ENCODE assay signal across 29 mouse cellular contexts in the genomic region with DNA sequence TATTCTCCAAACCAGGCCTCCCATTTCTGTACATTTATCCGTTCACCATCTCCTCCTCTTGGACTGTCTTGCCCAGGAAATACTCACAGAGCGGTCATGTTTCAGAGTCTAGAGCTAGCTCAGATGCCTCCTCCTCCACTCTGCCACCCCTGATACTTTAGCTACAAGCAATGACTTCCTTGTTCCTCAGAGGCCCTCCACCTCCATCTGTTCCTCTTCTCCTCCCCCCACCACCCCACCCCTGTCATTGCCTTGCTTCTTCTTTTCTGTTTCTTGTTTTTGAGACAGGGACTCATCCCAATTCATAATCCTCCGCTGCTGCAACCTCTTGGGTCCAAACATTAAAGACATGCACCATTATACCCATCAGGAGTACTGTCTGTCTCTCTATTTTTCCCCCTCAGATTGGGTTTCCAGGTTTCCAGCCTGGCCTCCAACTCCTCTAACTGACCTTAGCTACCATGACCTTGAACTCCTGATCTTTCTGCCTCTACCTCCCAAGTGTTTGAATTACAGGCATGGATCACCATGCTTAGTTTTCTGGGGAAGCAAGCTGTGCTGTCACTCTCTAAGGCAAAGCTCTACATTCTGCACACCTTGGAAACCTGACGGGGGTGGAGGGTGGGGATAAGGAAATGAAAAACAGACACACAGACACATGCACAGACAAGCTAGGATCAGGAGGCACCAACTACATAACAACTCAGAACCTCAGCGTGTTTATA. TPM values are rescaled to one million over a fixed set of nuclear protein-coding genes. Genes with fewer than 3 reads are reported as not detected.
DNase-seq lines count a peak whose midpoint lies in the region; ATAC-seq and TF ChIP-seq lines count a peak whose summit lies in the region.
"Had no signal": no experiment of that assay in that cellular context is flagged by ENCODE, and none has a peak within 500 bp of the region (broad histone marks: within the 10 kb centered on the region; RNA-seq: fewer than 3 reads in every experiment).

No protein-coding gene starts in this region.

- ATAC-seq in G1E (ENCODE audit: extremely low read depth, insufficient number of reproducible peaks, low FRiP score, poor library complexity, severe bottlenecking) = no peak
- ATAC-seq in common myeloid progenitor, adult 5-6 weeks (replicated peaks; ENCODE audit: low read depth, poor library complexity, severe bottlenecking) = peak; percentile 79
- peak; percentile 89 for ATAC-seq in monocyte, adult 5-6 weeks (replicated peaks; ENCODE audit: insufficient number of reproducible peaks, low FRiP score, low TSS enrichment, poor library complexity, severe bottlenecking)
- no peak for ATAC-seq in forebrain, embryonic 15.5 days (replicated peaks)
- ATAC-seq: activated CD4-positive, CD25-positive, alpha-beta regulatory T cell, adult 4 months; CD4-positive, CD25-positive, alpha-beta regulatory T cell, adult 4 months; intestine, embryonic 15.5 days; Patski had no signal

- H3K9ac ChIP-seq in heart, adult 2 months (ENCODE audit: low read depth, low read length) = no peak overlapping the region
- H3K9ac ChIP-seq in forebrain, embryonic 15.5 days (replicated peaks) = no peak overlapping the region
- H3K9ac ChIP-seq: embryonic facial prominence, embryonic 15.5 days; hindbrain, embryonic 14.5 days; intestine, embryonic 15.5 days; limb, embryonic 12.5 days; liver, embryonic 14.5 days had no signal

- H3K4me3 ChIP-seq in heart, adult 2 months = no peak overlapping the region
- no peak overlapping the region for H3K4me3 ChIP-seq in G1E (ENCODE audit: low read depth, low read length)
- H3K4me3 ChIP-seq in forebrain, embryonic 15.5 days = no peak overlapping the region
- H3K4me3 ChIP-seq: embryonic facial prominence, embryonic 15.5 days; forebrain, embryonic 10.5 days; intestine, embryonic 15.5 days; limb, embryonic 12.5 days; midbrain, embryonic 10.5 days had no signal

- H3K9me3 ChIP-seq in G1E (replicated peaks) = no peaks in the 10 kb centered on the region
- H3K9me3 ChIP-seq in forebrain, embryonic 15.5 days = no peaks in the 10 kb centered on the region
- H3K9me3 ChIP-seq: embryonic facial prominence, embryonic 15.5 days; forebrain, embryonic 10.5 days; intestine, embryonic 15.5 days; limb, embryonic 12.5 days; midbrain, embryonic 10.5 days had no signal

- no peak overlapping the region for H3K4me2 ChIP-seq in forebrain, embryonic 15.5 days (replicated peaks)
- H3K4me2 ChIP-seq: embryonic facial prominence, embryonic 15.5 days; heart, embryonic 11.5 days; hindbrain, embryonic 14.5 days; intestine, embryonic 15.5 days; limb, embryonic 12.5 days had no signal

- no peaks in the 10 kb centered on the region for H3K36me3 ChIP-seq in heart, adult 2 months (ENCODE audit: control insufficient read depth, insufficient read depth, low read length)
- H3K36me3 ChIP-seq in G1E (replicated peaks) = no peaks in the 10 kb centered on the region
- H3K36me3 ChIP-seq in forebrain, embryonic 15.5 days = no peaks in the 10 kb centered on the region
- H3K36me3 ChIP-seq: embryonic facial prominence, embryonic 15.5 days; forebrain, embryonic 10.5 days; intestine, embryonic 15.5 days; limb, embryonic 12.5 days; midbrain, embryonic 10.5 days had no signal

- no peak overlapping the region for H3K27ac ChIP-seq in heart, adult 2 months
- no peak overlapping the region for H3K27ac ChIP-seq in forebrain, embryonic 15.5 days (replicated peaks)
- H3K27ac ChIP-seq: embryonic facial prominence, embryonic 15.5 days; forebrain, embryonic 10.5 days; hindbrain, embryonic 14.5 days; intestine, embryonic 15.5 days; limb, embryonic 12.5 days; liver, embryonic 14.5 days; midbrain, embryonic 10.5 days had no signal

- H3K4me1 ChIP-seq in heart, adult 2 months (ENCODE audit: control insufficient read depth, insufficient read depth, low read length) = no peaks in the 10 kb centered on the region
- peaks cover 28% of the 10 kb centered on the region for H3K4me1 ChIP-seq in G1E (ENCODE audit: insufficient read depth, low read depth, low read length)
- H3K4me1 ChIP-seq in forebrain, embryonic 15.5 days = no peaks in the 10 kb centered on the region

- no peaks in the 10 kb centered on the region for H3K27me3 ChIP-seq in heart, adult 2 months (ENCODE audit: control insufficient read depth, insufficient read depth, low read length)
- H3K27me3 ChIP-seq in G1E (ENCODE audit: insufficient read depth, low read length) = peaks cover 12% of the 10 kb centered on the region
- no peaks in the 10 kb centered on the region for H3K27me3 ChIP-seq in forebrain, embryonic 15.5 days
- H3K27me3 ChIP-seq: embryonic facial prominence, embryonic 15.5 days; intestine, embryonic 15.5 days; limb, embryonic 12.5 days; Patski had no signal

- WGBS in heart, adult 2 months = 77% methylated on average over 5 of the region's 5 CpGs
- 81% methylated on average over 5 of the region's 5 CpGs for WGBS in forebrain, embryonic 15.5 days

- TF ChIP-seq CTCF in heart, adult 2 months (IDR thresholded peaks at IDR 0.05) = no peak
- TF ChIP-seq CTCF in G1E (IDR thresholded peaks at IDR 0.05; ENCODE audit: low read depth, low read length) = no peak

- no peak for TF ChIP-seq EP300 in heart, adult 2 months (IDR thresholded peaks at IDR 0.05; ENCODE audit: insufficient read depth, low read depth, low read length)

- DNase-seq in heart, adult 11 months = peak; percentile 82
- DNase-seq in heart, adult 2 months = no peak
- DNase-seq in G1E (ENCODE audit: low spot score) = peak; percentile 14
- DNase-seq in frontal cortex, adult 2 months (ENCODE audit: extremely low spot score in 1 of 2, low spot score in 1 of 2) = no peak
- DNase-seq in left cerebral cortex, postnatal 25 days (ENCODE audit: low spot score in 2 of 2) = no peak
- DNase-seq: adrenal gland, postnatal 14 days; cerebellum, adult 18-20 months; cerebellum, postnatal 25 days; gastrocnemius, postnatal 10 days; heart, postnatal 10 days; kidney, adult 9 months; kidney, postnatal 4 days; lung, postnatal 14 days; right cerebral cortex, postnatal 4 days; thymus, postnatal 14 days had no signal

- TF ChIP-seq POLR2A in heart, adult 2 months (IDR thresholded peaks at IDR 0.05; ENCODE audit: insufficient read depth, low read depth, low read length) = no peak

- H3K79me2 ChIP-seq in heart, adult 2 months (replicated peaks; ENCODE audit: control insufficient read depth, insufficient read depth, low read length) = no peaks in the 10 kb centered on the region

- intact Hi-C loops in heart, adult 2 months (cut with DNase I) = no loop called here
- intact Hi-C loops in left cerebral cortex, postnatal 25 days (cut with DNase I) = no loop called here

RNA-seq across cellular contexts. Expression of a gene that starts 11.4 kb away (rescaled TPM):
- total RNA-seq in heart, adult 2 months (2021) = 10 to 100 TPM; 85.0 to 99.4 TPM
- polyA plus RNA-seq in heart, adult 2 months (2012; rRNA removed) = 19.7 and 41.8 TPM in 2 replicates
- 98.0 and 100 TPM in 2 replicates for total RNA-seq in G1E (2014; fragmentation: Nextera tagmentation)
- 129 and 157 TPM in 2 replicates for total RNA-seq in G1E (2017)
- polyA plus RNA-seq in G1E (2012) = 69.2 and 78.3 TPM in 2 replicates
- total RNA-seq in common myeloid progenitor, adult 5-6 weeks (2017) = 253 and 293 TPM in 2 replicates
- 130 to 147 TPM (median 136 TPM) in 3 replicates for total RNA-seq in monocyte, adult 5-6 weeks (2017)
- 46.4 and 46.9 TPM in 2 replicates for polyA plus RNA-seq in forebrain, embryonic 15.5 days (2015; fragmentation: Nextera tagmentation; extraction: Ambion mirVana)
- 46.6 and 49.4 TPM in 2 replicates for polyA plus RNA-seq in frontal cortex, adult 2 months (2012; rRNA removed)
- 100 to 1,000 TPM in 1 of 2 experiments, 10 to 100 TPM in 1; 98.0 to 101 TPM for total RNA-seq in left cerebral cortex, postnatal 25 days (2021)

RNA-seq across cellular contexts. Expression of a gene that starts 19.9 kb away (rescaled TPM):
- 10 to 100 TPM; 51.1 to 55.6 TPM for total RNA-seq in heart, adult 2 months (2021)
- 22.2 and 40.3 TPM in 2 replicates for polyA plus RNA-seq in heart, adult 2 months (2012; rRNA removed)
- total RNA-seq in G1E (2014; fragmentation: Nextera tagmentation) (68.5 and 78.6 TPM in 2 replicates), G1E (2017) (96.3 and 105 TPM in 2 replicates)
- polyA plus RNA-seq in G1E (2012) = 20.3 and 22.7 TPM in 2 replicates
- total RNA-seq in common myeloid progenitor, adult 5-6 weeks (2017) = 26.0 and 33.6 TPM in 2 replicates
- 27.4 to 52.0 TPM (median 38.2 TPM) in 3 replicates for total RNA-seq in monocyte, adult 5-6 weeks (2017)
- 65.0 and 65.1 TPM in 2 replicates for polyA plus RNA-seq in forebrain, embryonic 15.5 days (2015; fragmentation: Nextera tagmentation; extraction: Ambion mirVana)
- polyA plus RNA-seq in frontal cortex, adult 2 months (2012; rRNA removed) = 37.6 and 42.3 TPM in 2 replicates
- 10 to 100 TPM; 53.1 to 55.4 TPM for total RNA-seq in left cerebral cortex, postnatal 25 days (2021)

RNA-seq across cellular contexts. Expression of a gene that starts 46.4 kb away (rescaled TPM):
- total RNA-seq in heart, adult 2 months (2021) = 100 to 1,000 TPM; 106 to 136 TPM
- 106 and 165 TPM in 2 replicates for polyA plus RNA-seq in heart, adult 2 months (2012; rRNA removed)
- 117 and 131 TPM in 2 replicates for total RNA-seq in G1E (2014; fragmentation: Nextera tagmentation)
- 70.4 and 74.8 TPM in 2 replicates for total RNA-seq in G1E (2017)
- 9.2 and 10.1 TPM in 2 replicates for polyA plus RNA-seq in G1E (2012)
- 73.3 and 77.4 TPM in 2 replicates for total RNA-seq in common myeloid progenitor, adult 5-6 weeks (2017)
- 139 to 184 TPM (median 162 TPM) in 3 replicates for total RNA-seq in monocyte, adult 5-6 weeks (2017)
- 47.3 and 54.1 TPM in 2 replicates for polyA plus RNA-seq in forebrain, embryonic 15.5 days (2015; fragmentation: Nextera tagmentation; extraction: Ambion mirVana)
- 220 and 223 TPM in 2 replicates for polyA plus RNA-seq in frontal cortex, adult 2 months (2012; rRNA removed)
- 100 to 1,000 TPM; 220 to 237 TPM for total RNA-seq in left cerebral cortex, postnatal 25 days (2021)

RNA-seq across cellular contexts. Expression of a gene that starts 54.4 kb away (rescaled TPM):
- 10 to 100 TPM in 1 of 2 experiments, 1 to 10 TPM in 1; 8.6 to 10.5 TPM for total RNA-seq in heart, adult 2 months (2021)
- 8.4 and 10.5 TPM in 2 replicates for polyA plus RNA-seq in heart, adult 2 months (2012; rRNA removed)
- total RNA-seq in G1E (2014; fragmentation: Nextera tagmentation) (31.1 and 53.8 TPM in 2 replicates), G1E (2017) (34.8 and 36.7 TPM in 2 replicates)
- polyA plus RNA-seq in G1E (2012) = 1.4 and 1.6 TPM in 2 replicates
- 27.2 and 33.7 TPM in 2 replicates for total RNA-seq in common myeloid progenitor, adult 5-6 weeks (2017)
- total RNA-seq in monocyte, adult 5-6 weeks (2017) = 27.5 to 63.8 TPM (median 40.2 TPM) in 3 replicates
- 23.3 and 25.0 TPM in 2 replicates for polyA plus RNA-seq in forebrain, embryonic 15.5 days (2015; fragmentation: Nextera tagmentation; extraction: Ambion mirVana)
- 11.4 and 14.0 TPM in 2 replicates for polyA plus RNA-seq in frontal cortex, adult 2 months (2012; rRNA removed)
- 10 to 100 TPM; 12.6 to 13.6 TPM for total RNA-seq in left cerebral cortex, postnatal 25 days (2021)

Comparison
In these comparisons a context has a peak if more than half of its experiments do, and no peak if none do; other contexts are left out.
1. DNase-seq: peak in heart, adult 11 months (single experiment) and G1E (single experiment); none in heart, adult 2 months (0 of 2), frontal cortex, adult 2 months (0 of 2) and left cerebral cortex, postnatal 25 days (0 of 2).
2. ATAC-seq: peak in common myeloid progenitor, adult 5-6 weeks (single experiment) and monocyte, adult 5-6 weeks (single experiment); none in G1E (single experiment) and forebrain, embryonic 15.5 days (single experiment).